Mouse (Mus musculus) megakaryocyte, embryonic 14.5 days (primary cell): Measurements from ENCODE around the gene Arhgdig.

ENCODE experiments used
- FLI1 ChIP-seq: IDR thresholded peaks from 2 replicates; pipeline ENCODE4 v1.6.1; 2012; ENCODE audit warnings: low read length, inconsistent platforms, mixed read lengths
- GATA1 ChIP-seq: IDR thresholded peaks from 3 replicates; pipeline ENCODE4 v1.6.1; 2012; ENCODE audit warnings: mixed read lengths, low read length, inconsistent platforms, borderline replicate concordance

DNA sequence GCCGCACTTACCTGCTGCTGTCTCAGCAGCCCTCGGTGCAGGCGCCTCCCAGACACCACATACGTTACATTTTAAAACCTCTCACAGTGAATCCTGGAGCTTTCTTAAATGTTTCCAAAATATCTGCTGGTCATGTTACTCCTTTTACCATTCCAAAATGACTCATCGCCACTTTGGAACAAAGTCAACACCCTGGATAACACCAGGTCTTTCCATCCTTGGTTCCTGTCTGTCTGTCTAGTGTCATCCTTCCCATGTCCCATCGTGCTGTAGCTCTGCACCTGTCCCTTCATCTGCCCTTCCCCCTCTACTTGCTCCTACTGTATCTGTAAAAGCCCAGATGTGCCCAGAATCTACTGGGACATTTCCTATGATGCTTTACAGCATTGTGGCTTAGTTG lies 33.4 kb upstream of the Arhgdig start:
- TF ChIP-seq FLI1 (no peak), GATA1 (no peak)
